Mouse (Mus musculus): ENCODE results near the gene Isca2. TPM values are rescaled to one million over a fixed set of nuclear protein-coding genes. Genes with fewer than 3 reads are reported as not detected.

Gene Isca2
- polyA plus RNA-seq, 1 experiment from 2014 or later = 137 TPM

GRCm38 (mm10) chr12:84750661-84751060 lies 22.4 kb upstream of the Isca2 start:
- ATAC-seq = no peak
- no peak overlapping the region for H3K27ac ChIP-seq (ENCODE audit: low read length)

DNA sequence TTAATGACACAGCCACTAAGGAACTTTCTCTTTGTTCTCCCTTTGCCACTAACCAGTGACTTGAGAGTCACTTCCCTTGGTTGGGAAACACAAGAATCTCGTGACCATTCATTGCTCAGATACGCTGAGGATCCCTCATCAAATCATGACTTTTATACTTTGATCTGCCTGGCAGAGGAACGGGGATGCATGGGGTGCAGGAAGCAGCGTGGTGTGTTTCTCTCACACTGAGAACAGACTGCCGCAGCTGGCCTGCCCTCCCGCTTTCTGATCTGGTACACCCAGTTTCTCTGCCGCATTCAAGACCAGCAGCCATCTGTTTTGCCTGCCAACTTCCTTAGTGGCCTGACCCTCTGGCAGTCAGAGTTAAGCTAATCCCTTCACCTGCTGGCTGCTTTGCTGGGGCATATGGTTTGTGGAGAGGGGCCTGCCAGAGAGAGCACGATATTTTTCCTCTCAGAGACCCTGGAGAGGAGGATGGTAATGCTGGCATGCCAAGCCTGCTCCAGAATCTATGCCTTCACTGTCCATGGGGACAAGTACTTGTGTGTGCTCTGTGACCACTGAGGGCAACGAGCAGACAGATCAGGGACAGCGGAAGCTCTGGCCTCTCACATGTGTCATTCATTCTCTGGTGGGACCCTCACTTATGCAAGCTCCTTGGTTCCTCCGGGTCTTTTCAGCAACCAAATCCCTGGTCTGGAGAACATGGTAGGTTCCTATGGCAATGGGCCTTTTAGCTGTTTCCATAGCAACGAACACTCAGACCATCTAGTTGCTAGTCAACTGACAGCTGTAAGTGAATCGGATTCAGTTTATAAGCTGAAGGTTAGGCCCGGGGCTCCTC lies 20.7 kb upstream of the Isca2 start:
- peak; percentile 79 for ATAC-seq
- WGBS = 11% methylated on average over 14 of the region's 14 CpGs

More at GRCm38 (mm10) chr12:84750661-84751060, 22.4 kb upstream of the Isca2 start:
- Histone ChIP-seq H3K36me3 (ENCODE audit: control insufficient read depth, insufficient read depth, low read length) (no peaks in the 10 kb centered on the region), H3K9ac (ENCODE audit: low read depth, low read length) (no peak overlapping the region), H3K4me2 (ENCODE audit: low read length) (no peak overlapping the region), H3K27me3 (ENCODE audit: control insufficient read depth, insufficient read depth, low read depth, low read length) (no peaks in the 10 kb centered on the region), H3K4me3 (ENCODE audit: low read depth, low read length) (no peak overlapping the region), H3K9me3 (replicated peaks; ENCODE audit: control insufficient read depth, low read length, poor library complexity, severe bottlenecking) (no peaks in the 10 kb centered on the region), H3K4me1 (ENCODE audit: control insufficient read depth, insufficient read depth, low read length) (peaks cover 23% of the 10 kb centered on the region)
- WGBS = 85% methylated on average over 14 of the region's 14 CpGs

GRCm38 (mm10) chr12:84755008-84755695 lies 17.9 kb upstream of the Isca2 start:
- Histone ChIP-seq H3K4me3 (ENCODE audit: low read depth, low read length) (no peak overlapping the region), H3K9ac (ENCODE audit: low read depth, low read length) (no peak overlapping the region), H3K9me3 (replicated peaks; ENCODE audit: control insufficient read depth, low read length, poor library complexity, severe bottlenecking) (no peaks in the 10 kb centered on the region), H3K36me3 (ENCODE audit: control insufficient read depth, insufficient read depth, low read length) (peaks cover 9% of the 10 kb centered on the region), H3K27ac (ENCODE audit: low read length) (0 out of 2 replicates have a peak overlapping the region, but pooled peaks have one; percentile 40), H3K4me2 (ENCODE audit: low read length) (no peak overlapping the region), H3K4me1 (ENCODE audit: control insufficient read depth, insufficient read depth, low read length) (peaks cover 23% of the 10 kb centered on the region), H3K27me3 (ENCODE audit: control insufficient read depth, insufficient read depth, low read depth, low read length) (no peaks in the 10 kb centered on the region)
- 30% methylated on average over 16 of the region's 16 CpGs for WGBS
- no peak for ATAC-seq

More for the DNA sequence above, 20.7 kb upstream of the Isca2 start:
- H3K9ac ChIP-seq (ENCODE audit: low read depth, low read length) = peak overlapping the region; percentile 27; the same call in 1 of the 2 replicates
- H3K36me3 ChIP-seq (ENCODE audit: control insufficient read depth, insufficient read depth, low read length) = peaks cover 4% of the 10 kb centered on the region; the same call in 1 of the 2 replicates
- H3K4me3 ChIP-seq (ENCODE audit: low read depth, low read length) = no peak overlapping the region
- peak overlapping the region; percentile 83 for H3K27ac ChIP-seq (ENCODE audit: low read length)
- H3K4me1 ChIP-seq (ENCODE audit: control insufficient read depth, insufficient read depth, low read length) = peaks cover 23% of the 10 kb centered on the region
- peak overlapping the region; percentile 22 for H3K4me2 ChIP-seq (ENCODE audit: low read length)
- no peaks in the 10 kb centered on the region for H3K9me3 ChIP-seq (replicated peaks; ENCODE audit: control insufficient read depth, low read length, poor library complexity, severe bottlenecking)
- H3K27me3 ChIP-seq (ENCODE audit: control insufficient read depth, insufficient read depth, low read depth, low read length) = no peaks in the 10 kb centered on the region

- H3K4me3 ChIP-seq (ENCODE audit: low read depth, low read length) = no peak overlapping the region
- H3K36me3 ChIP-seq (ENCODE audit: control insufficient read depth, insufficient read depth, low read length) = peaks cover 9% of the 10 kb centered on the region
- no peak overlapping the region for H3K4me2 ChIP-seq (ENCODE audit: low read length)
- H3K9ac ChIP-seq (ENCODE audit: low read depth, low read length) = no peak overlapping the region
- no peaks in the 10 kb centered on the region for H3K9me3 ChIP-seq (replicated peaks; ENCODE audit: control insufficient read depth, low read length, poor library complexity, severe bottlenecking)
- H3K27me3 ChIP-seq (ENCODE audit: control insufficient read depth, insufficient read depth, low read depth, low read length) = no peaks in the 10 kb centered on the region
- H3K27ac ChIP-seq (ENCODE audit: low read length) = no peak overlapping the region
- H3K4me1 ChIP-seq (ENCODE audit: control insufficient read depth, insufficient read depth, low read length) = peaks cover 23% of the 10 kb centered on the region
- no peak for ATAC-seq
- WGBS = 95% methylated on average over 10 of the region's 10 CpGs
These were observed 17.0 kb upstream of the Isca2 start for GRCm38 (mm10) chr12:84756016-84756415.

DNA sequence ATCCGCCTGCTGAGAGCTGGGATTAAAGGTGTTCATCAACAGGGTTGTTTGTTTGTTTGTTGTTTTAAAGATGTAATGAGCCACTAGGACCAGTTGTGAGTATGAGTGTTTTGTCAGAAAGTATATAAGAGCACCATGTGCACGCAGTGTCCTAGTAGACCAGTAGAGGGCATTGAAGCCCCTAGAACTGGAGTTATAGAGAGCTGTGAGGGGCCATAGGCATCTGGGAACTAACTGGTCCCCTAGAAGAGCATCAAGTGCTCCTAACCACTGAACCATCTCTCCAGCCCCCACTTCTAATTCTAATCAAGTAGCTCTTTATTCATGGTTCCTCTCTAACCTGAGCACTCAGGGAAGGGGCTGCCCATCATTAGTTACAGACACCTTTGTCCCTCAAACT lies 14.0 kb upstream of the Isca2 start:
- no peak overlapping the region for H3K27ac ChIP-seq (ENCODE audit: low read length)
- WGBS = 84% methylated on average over 2 of the region's 2 CpGs
- peaks cover 15% of the 10 kb centered on the region for H3K36me3 ChIP-seq (ENCODE audit: control insufficient read depth, insufficient read depth, low read length)
- H3K4me3 ChIP-seq (ENCODE audit: low read depth, low read length) = no peak overlapping the region
- H3K4me2 ChIP-seq (ENCODE audit: low read length) = no peak overlapping the region
- H3K4me1 ChIP-seq (ENCODE audit: control insufficient read depth, insufficient read depth, low read length) = 0 out of 2 replicates have a peak, but pooled peaks cover 2% of the 10 kb centered on the region
- no peak overlapping the region for H3K9ac ChIP-seq (ENCODE audit: low read depth, low read length)
- no peaks in the 10 kb centered on the region for H3K9me3 ChIP-seq (replicated peaks; ENCODE audit: control insufficient read depth, low read length, poor library complexity, severe bottlenecking)
- no peaks in the 10 kb centered on the region for H3K27me3 ChIP-seq (ENCODE audit: control insufficient read depth, insufficient read depth, low read depth, low read length)
- ATAC-seq = no peak

- H3K4me3 ChIP-seq (ENCODE audit: low read depth, low read length) = no peak overlapping the region
- no peaks in the 10 kb centered on the region for H3K27me3 ChIP-seq (ENCODE audit: control insufficient read depth, insufficient read depth, low read depth, low read length)
- WGBS = 97% methylated on average over 5 of the region's 5 CpGs
- H3K9me3 ChIP-seq (replicated peaks; ENCODE audit: control insufficient read depth, low read length, poor library complexity, severe bottlenecking) = no peaks in the 10 kb centered on the region
- ATAC-seq = no peak
- no peak overlapping the region for H3K4me2 ChIP-seq (ENCODE audit: low read length)
- no peaks in the 10 kb centered on the region for H3K4me1 ChIP-seq (ENCODE audit: control insufficient read depth, insufficient read depth, low read length)
- no peak overlapping the region for H3K9ac ChIP-seq (ENCODE audit: low read depth, low read length)
- H3K27ac ChIP-seq (ENCODE audit: low read length) = no peak overlapping the region
- peaks cover 11% of the 10 kb centered on the region; the same call in 1 of the 2 replicates for H3K36me3 ChIP-seq (ENCODE audit: control insufficient read depth, insufficient read depth, low read length)
These were observed 10.5 kb upstream of the Isca2 start for GRCm38 (mm10) chr12:84762532-84762931.

DNA sequence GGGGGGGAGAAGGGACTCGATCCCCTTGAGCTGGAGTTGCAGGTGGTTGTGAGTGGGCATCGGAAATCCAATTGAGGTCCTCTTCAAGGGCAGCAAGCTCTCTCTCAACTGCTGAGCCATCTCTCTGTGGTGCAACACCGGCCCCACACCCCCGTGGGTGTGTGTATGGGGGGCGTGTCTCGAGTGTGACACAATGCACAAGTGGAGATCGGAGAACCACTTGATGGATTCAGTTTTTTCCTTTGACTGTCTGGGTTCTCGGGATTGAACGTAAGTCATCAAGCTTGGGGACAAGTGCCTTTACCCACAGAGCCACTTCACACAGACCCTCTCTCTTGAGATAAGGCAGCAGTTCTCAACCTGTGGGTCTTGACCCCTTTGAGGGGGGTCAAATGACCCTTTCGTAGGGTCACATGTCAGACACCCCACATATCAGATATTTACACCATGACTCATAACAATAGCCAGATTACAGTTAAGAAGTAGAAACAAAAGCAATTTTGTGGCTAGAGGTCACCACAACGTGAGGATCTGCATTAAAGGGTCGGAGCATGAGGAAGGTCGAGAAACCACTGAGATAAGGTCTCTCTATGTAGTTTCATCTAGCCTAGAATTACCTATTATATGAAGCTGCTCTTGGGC lies 9.4 kb upstream of the Isca2 start:
- WGBS = 93% methylated on average over 13 of the region's 13 CpGs
- H3K4me3 ChIP-seq (ENCODE audit: low read depth, low read length) = no peak overlapping the region
- no peaks in the 10 kb centered on the region for H3K9me3 ChIP-seq (replicated peaks; ENCODE audit: control insufficient read depth, low read length, poor library complexity, severe bottlenecking)
- no peaks in the 10 kb centered on the region for H3K4me1 ChIP-seq (ENCODE audit: control insufficient read depth, insufficient read depth, low read length)
- H3K27ac ChIP-seq (ENCODE audit: low read length) = no peak overlapping the region
- no peak overlapping the region for H3K4me2 ChIP-seq (ENCODE audit: low read length)
- ATAC-seq = no peak
- peaks cover 10% of the 10 kb centered on the region; the same call in 1 of the 2 replicates for H3K36me3 ChIP-seq (ENCODE audit: control insufficient read depth, insufficient read depth, low read length)
- H3K9ac ChIP-seq (ENCODE audit: low read depth, low read length) = no peak overlapping the region
- no peaks in the 10 kb centered on the region for H3K27me3 ChIP-seq (ENCODE audit: control insufficient read depth, insufficient read depth, low read depth, low read length)

DNA sequence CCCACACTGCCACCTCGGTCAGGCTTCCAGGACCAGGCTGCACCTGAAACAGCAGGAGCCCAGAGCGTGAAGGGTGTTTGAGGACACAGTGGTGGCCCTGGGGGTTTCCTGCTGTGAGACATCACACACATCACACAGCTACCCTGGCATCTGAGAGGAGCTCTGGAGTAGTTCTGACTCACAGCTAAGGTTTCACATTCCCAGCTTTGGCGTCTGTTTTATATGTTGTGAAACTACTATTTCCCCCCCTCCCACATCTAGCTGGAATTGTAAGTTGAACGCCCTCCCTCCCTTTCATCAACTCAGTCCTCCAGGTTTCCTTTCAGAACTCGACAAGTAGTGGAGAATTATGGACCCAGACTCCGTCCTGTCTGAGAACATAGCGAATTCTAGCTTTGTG lies 8.3 kb upstream of the Isca2 start:
- WGBS = 89% methylated on average over 7 of the region's 7 CpGs
- Histone ChIP-seq H3K9me3 (replicated peaks; ENCODE audit: control insufficient read depth, low read length, poor library complexity, severe bottlenecking) (no peaks in the 10 kb centered on the region), H3K9ac (ENCODE audit: low read depth, low read length) (no peak overlapping the region), H3K4me1 (ENCODE audit: control insufficient read depth, insufficient read depth, low read length) (no peaks in the 10 kb centered on the region), H3K36me3 (ENCODE audit: control insufficient read depth, insufficient read depth, low read length) (0 out of 2 replicates have a peak, but pooled peaks cover 6% of the 10 kb centered on the region), H3K4me3 (ENCODE audit: low read depth, low read length) (no peak overlapping the region), H3K4me2 (ENCODE audit: low read length) (no peak overlapping the region), H3K27me3 (ENCODE audit: control insufficient read depth, insufficient read depth, low read depth, low read length) (no peaks in the 10 kb centered on the region), H3K27ac (ENCODE audit: low read length) (no peak overlapping the region)
- ATAC-seq = no peak

Measured in midbrain, embryonic 16.5 days (tissue).